Mouse (Mus musculus) liver, adult 2 months (tissue): ENCODE measurements around the gene Oxct2a. TPM values are rescaled to one million over a fixed set of nuclear protein-coding genes. Genes with fewer than 3 reads are reported as not detected.

Experiments
- DNase-seq: peaks from one replicate; pipeline ENCODE4 v3.0.0-alpha.2; 2011; ENCODE audit warnings: low read depth, low spot score; ENCODE audit errors: extremely low read depth
- H3K27ac ChIP-seq: fragments of 200-500 bp; replicated peaks from 2 replicates; pipeline ENCODE4 v1.5.1; 2012; ENCODE audit warnings: low read depth, mild to moderate bottlenecking, control low read depth, inconsistent platforms, low read length; ENCODE audit not compliant: insufficient read depth
- H3K27me3 ChIP-seq: fragments of 200-500 bp; 2 replicates; pipeline ENCODE4 v1.6.1; 2012; ENCODE audit warnings: mild to moderate bottlenecking, moderate library complexity, low read length, inconsistent platforms; ENCODE audit not compliant: control insufficient read depth, insufficient read depth
- H3K36me3 ChIP-seq: fragments of 200-500 bp; 2 replicates; pipeline ENCODE4 v1.6.1; 2012; ENCODE audit warnings: low read length, inconsistent platforms; ENCODE audit not compliant: control insufficient read depth, insufficient read depth
- H3K4me1 ChIP-seq: fragments of 200-500 bp; 2 replicates; pipeline ENCODE4 v1.6.1; 2011; ENCODE audit warnings: low read length; ENCODE audit not compliant: control insufficient read depth, insufficient read depth
- H3K4me3 ChIP-seq: fragments of 200-500 bp; 2 replicates; pipeline ENCODE4 v1.5.1; 2011; ENCODE audit warnings: low read depth, mild to moderate bottlenecking, control low read depth, low read length, moderate library complexity; ENCODE audit not compliant: insufficient read depth
- H3K79me2 ChIP-seq: fragments of 200-500 bp; 2 replicates; pipeline ENCODE4 v1.6.1; 2012; ENCODE audit warnings: inconsistent platforms, mild to moderate bottlenecking, low read length, moderate library complexity; ENCODE audit not compliant: control insufficient read depth, insufficient read depth
- H3K9ac ChIP-seq: fragments of 200-500 bp; 2 replicates; pipeline ENCODE4 v1.6.1; 2012; ENCODE audit warnings: low read depth, mild to moderate bottlenecking, control low read depth, inconsistent platforms, low read length
- CTCF ChIP-seq: fragments of 200-500 bp; IDR thresholded peaks from 2 replicates; pipeline ENCODE4 v1.5.1; 2011; ENCODE audit warnings: low read depth, low read length, control low read depth
- POLR2A ChIP-seq: fragments of 200-500 bp; IDR thresholded peaks from 2 replicates; pipeline ENCODE4 v1.6.1; 2011; ENCODE audit warnings: low read length, control low read depth; ENCODE audit not compliant: insufficient read depth; ENCODE audit errors: extremely low read depth
- WGBS: fragments of 180-500 bp; shearing (Covaris S2); methylation state at CpG from one replicate; pipeline ENCODE4 v1.1.7; 2018; 5-methylcytosine and 5-hydroxymethylcytosine counted together
- polyA plus RNA-seq: library from polyadenylated mRNA; depleted of rRNA; stranded (reverse); fragments of >200 nt; gene quantifications from 2 replicates; pipeline ENCODE4 v1.2.3, GENCODE M21; 2012; rRNA removed
- total RNA-seq: library from RNA; depleted of rRNA; stranded (reverse); fragments of >200 nt; gene quantifications from 2 replicates; pipeline ENCODE4 v1.2.3, GENCODE M21; 2014; rRNA removed

The Oxct2a gene
- total RNA-seq (not detected in 2 replicates), polyA plus RNA-seq (not detected in 2 replicates)

GRCm38 (mm10) chr4:123323534-123323933 is at the start of gene Oxct2a:
Gene Oxct2a, minus strand, starts transcription at chr4:123323634.
- no peak for TF ChIP-seq POLR2A
- no peak for TF ChIP-seq CTCF
- WGBS: 17% methylated on average over 13 of the region's 13 CpGs

GRCm38 (mm10) chr4:123363555-123363954 is 40.1 kb upstream of the Oxct2a start:
- Histone ChIP-seq H3K4me1 (no peaks in the 10 kb centered on the region), H3K36me3 (peaks cover 81% of the 10 kb centered on the region), H3K4me3 (no peak overlapping the region), H3K27ac (no peak overlapping the region), H3K79me2 (no peaks in the 10 kb centered on the region), H3K27me3 (no peaks in the 10 kb centered on the region), H3K9ac (no peak overlapping the region)
- WGBS: 93% methylated on average over 4 of the region's 4 CpGs
- TF ChIP-seq CTCF: no peak
- TF ChIP-seq POLR2A: no peak
- no peak for DNase-seq

More at GRCm38 (mm10) chr4:123323534-123323933, at the start of gene Oxct2a:
- Histone ChIP-seq H3K4me1 (no peaks in the 10 kb centered on the region), H3K27me3 (peaks cover 4% of the 10 kb centered on the region; the same call in 1 of the 2 replicates), H3K36me3 (no peaks in the 10 kb centered on the region), H3K27ac (no peak within 1 kb of the TSS), H3K9ac (no peak within 1 kb of the TSS), H3K79me2 (no peaks in the 10 kb centered on the region), H3K4me3 (no peak within 1 kb of the TSS)
- DNase-seq: no peak

DNA sequence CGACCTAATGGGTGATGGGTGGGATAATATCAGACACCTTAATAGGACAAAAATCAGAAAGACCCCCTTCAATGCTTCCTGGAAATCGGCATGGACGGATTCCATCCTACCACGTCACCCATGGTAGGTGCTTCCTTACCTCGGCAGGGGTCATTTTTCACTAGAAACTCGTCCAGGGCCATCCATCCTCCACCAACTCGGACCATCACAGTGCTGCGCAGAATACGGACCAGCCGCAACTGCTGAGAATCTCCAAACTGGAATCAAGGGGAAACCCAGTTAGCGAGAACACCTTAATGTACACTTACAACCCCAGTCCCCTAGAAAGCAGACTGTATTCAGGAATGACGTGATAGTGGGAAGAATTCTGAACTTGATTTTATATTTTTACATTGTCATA is 37.3 kb upstream of the Oxct2a start:
- no peak for TF ChIP-seq POLR2A
- TF ChIP-seq CTCF: no peak
- Histone ChIP-seq H3K27me3 (no peaks in the 10 kb centered on the region), H3K36me3 (peaks cover 71% of the 10 kb centered on the region), H3K9ac (no peak overlapping the region), H3K27ac (no peak overlapping the region), H3K79me2 (no peaks in the 10 kb centered on the region), H3K4me3 (no peak overlapping the region), H3K4me1 (no peaks in the 10 kb centered on the region)
- WGBS: 94% methylated on average over 12 of the region's 12 CpGs
- no peak for DNase-seq

DNA sequence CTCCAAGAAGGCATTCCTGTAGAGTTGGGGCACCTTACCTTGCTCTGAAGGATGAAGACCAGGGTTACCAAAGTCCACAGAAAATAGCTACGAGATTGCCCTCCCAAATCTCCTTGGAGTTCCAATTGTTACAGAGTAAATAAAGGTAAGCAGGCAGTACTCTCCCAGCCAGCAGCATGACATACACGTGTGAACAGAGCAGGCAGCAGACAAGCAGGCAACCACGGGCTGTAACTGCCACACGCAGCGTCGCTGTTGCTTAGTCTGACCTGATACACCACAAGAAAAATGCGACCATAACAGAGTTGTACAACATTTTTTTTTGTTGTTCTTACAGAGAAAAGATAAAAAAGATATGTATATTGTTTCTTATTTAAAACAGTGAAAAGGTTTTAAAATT is 35.2 kb upstream of the Oxct2a start:
- Histone ChIP-seq H3K4me1 (no peaks in the 10 kb centered on the region), H3K79me2 (no peaks in the 10 kb centered on the region), H3K27me3 (no peaks in the 10 kb centered on the region), H3K4me3 (no peak overlapping the region), H3K36me3 (peaks cover 65% of the 10 kb centered on the region), H3K27ac (no peak overlapping the region), H3K9ac (no peak overlapping the region)
- WGBS: 92% methylated on average over 7 of the region's 7 CpGs
- no peak for DNase-seq
- TF ChIP-seq CTCF (no peak), POLR2A (no peak)

DNA sequence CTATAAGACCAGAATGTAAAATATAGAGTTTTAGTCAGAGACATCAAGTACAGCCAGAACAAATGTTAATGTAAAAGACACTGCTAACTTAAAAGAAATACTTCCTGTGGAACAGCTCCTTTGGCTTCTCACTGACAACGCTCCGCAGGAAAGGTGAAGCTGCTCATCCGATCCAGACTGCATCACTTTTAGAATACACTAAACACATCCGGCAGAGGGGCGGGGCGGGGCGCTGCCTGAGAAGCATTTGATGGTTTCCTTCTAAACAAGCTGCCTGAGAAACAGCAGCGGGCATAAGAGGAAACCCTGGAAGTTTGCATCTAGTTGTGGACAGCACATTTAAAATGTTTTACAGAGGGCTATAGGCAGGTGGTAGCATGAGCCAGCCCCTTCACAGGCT is 32.5 kb upstream of the Oxct2a start:
- TF ChIP-seq POLR2A (no peak), CTCF (no peak)
- H3K79me2 ChIP-seq: no peaks in the 10 kb centered on the region
- no peak for DNase-seq
- no peak overlapping the region for H3K27ac ChIP-seq
- no peaks in the 10 kb centered on the region for H3K4me1 ChIP-seq
- no peak overlapping the region for H3K4me3 ChIP-seq
- H3K27me3 ChIP-seq: no peaks in the 10 kb centered on the region
- WGBS: 92% methylated on average over 8 of the region's 8 CpGs
- peaks cover 65% of the 10 kb centered on the region for H3K36me3 ChIP-seq
- no peak overlapping the region for H3K9ac ChIP-seq

DNA sequence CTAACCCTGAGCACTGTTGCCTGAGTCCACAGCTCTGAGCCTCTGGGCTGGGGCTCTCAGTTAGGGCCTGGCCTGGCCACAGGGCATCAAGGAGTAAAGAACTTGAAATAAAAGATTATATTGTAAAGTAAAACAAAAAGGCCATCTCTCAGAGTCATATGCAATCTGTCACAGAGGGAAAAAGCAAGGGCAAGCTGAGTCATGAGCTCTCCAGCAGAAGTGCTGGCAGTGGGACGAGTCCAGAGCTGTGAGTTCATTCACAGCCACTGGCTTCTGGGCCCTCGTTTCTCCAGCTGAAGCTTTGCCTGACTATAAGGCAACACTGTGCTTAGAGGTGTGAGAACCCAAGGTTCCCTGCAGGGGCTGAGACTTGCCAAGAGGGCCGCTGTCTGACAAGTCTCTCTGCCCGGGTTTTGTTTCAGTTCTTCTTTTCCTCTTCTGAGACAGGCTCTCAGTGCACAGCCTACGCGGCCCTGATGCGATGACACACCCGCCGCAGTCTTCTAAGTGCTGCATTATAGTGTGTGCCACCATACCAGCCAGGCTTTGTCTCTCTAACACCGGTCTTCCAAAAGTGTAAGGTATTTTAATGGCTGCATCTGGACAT is 29.9 kb upstream of the Oxct2a start:
- 89% methylated on average over 10 of the region's 10 CpGs for WGBS
- no peak overlapping the region for H3K4me3 ChIP-seq
- TF ChIP-seq CTCF (no peak), POLR2A (no peak)
- H3K27ac ChIP-seq: no peak overlapping the region
- H3K9ac ChIP-seq: no peak overlapping the region
- no peaks in the 10 kb centered on the region for H3K27me3 ChIP-seq
- DNase-seq: no peak
- peaks cover 60% of the 10 kb centered on the region for H3K36me3 ChIP-seq
- H3K79me2 ChIP-seq: no peaks in the 10 kb centered on the region
- no peaks in the 10 kb centered on the region for H3K4me1 ChIP-seq
